Mouse (Mus musculus) liver, embryonic 14.5 days (tissue): ENCODE data around the gene Fgfr2.

Source experiments
- CTCF ChIP-seq: IDR thresholded peaks from 2 replicates; pipeline ENCODE4 v1.5.1; 2016; ENCODE audit warnings: antibody characterized with exemption, low read depth, control low read depth
- EP300 ChIP-seq: IDR thresholded peaks from 2 replicates; pipeline ENCODE4 v1.6.1; 2016; ENCODE audit warnings: antibody characterized with exemption, low read depth

DNA sequence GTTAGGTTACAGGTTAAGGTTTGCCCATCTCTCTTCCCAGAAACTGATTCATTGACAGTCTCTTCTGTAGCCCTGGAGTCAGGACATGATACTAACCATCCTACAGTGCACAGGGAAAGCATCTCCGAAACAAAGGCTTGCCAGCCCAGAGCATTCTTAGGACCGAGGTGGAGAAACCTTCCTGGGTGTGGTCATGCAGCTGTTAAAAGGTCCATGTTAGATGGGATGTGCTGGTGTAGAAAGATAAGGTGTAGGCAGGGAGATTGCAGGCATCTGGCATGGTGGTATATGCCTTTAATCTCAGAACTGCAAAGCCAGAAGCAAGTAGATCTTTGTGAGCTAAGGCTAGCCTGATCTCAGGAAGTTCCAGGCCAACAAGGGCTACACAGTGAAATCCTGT, 1698.2 kb downstream of the Fgfr2 start:
- TF ChIP-seq CTCF (no peak), EP300 (peak; percentile 97)
